Mouse (Mus musculus) retina, postnatal 7 days (tissue): Measurements from ENCODE around the gene Ncor1.
"Not testable (repeated sequence)": the region's sequence is repeated elsewhere in the genome, so short reads cannot be mapped to it uniquely, and the experiment has no call there.

Source experiments
- DNase-seq: peaks from one replicate; pipeline ENCODE4 v3.0.0-alpha.2; 2012; ENCODE audit warnings: low read depth, low spot score

Ncor1 gene

DNA sequence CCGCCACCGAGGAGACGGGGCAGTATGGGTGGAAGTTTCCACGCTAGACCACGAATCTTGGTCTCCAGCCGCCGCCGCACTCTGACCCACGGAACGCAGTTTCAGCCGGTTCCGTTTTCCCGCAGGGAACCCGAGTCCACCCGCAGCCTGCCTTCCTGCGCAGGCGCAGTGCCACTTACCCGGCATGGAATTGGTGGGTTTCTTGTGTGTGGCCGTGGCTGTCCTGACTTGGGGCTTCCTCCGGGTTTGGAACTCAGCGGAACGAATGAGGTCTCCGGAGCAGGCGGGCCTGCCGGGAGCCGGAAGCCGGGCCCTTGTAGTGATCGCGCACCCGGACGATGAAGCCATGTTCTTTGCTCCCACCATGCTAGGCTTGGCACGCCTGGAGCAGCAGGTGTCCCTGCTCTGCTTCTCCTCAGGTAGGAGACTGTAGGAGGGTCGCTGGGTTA, at the start of gene Ncor1, which contains the start of gene Pigl:
Ncor1 (minus strand) TSS at position 266 of the 449 bp plus-strand sequence.
Pigl (plus strand) TSS at position 185 of the 449 bp plus-strand sequence.
- peak; percentile 56 for DNase-seq

DNA sequence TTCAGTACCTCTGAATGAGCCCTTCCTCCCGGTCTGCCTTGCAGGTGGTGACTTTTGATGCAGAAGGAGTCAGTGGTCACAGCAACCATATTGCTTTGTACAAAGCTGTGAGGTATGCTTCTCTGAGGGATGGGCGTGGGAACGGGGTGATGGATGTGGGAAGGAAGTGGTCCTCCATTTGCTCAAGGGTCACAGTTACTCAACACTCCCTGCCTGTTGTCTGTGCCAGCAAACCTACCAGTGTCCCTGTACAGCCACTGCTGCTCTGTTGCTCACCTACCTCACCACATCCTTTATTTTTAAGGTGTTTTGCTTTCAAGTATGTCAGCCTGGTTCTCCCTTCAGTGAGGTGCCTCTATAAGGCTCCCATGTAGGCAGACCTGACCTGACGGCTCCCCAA, 49.3 kb upstream of the Ncor1 start:
- no peak for DNase-seq

DNA sequence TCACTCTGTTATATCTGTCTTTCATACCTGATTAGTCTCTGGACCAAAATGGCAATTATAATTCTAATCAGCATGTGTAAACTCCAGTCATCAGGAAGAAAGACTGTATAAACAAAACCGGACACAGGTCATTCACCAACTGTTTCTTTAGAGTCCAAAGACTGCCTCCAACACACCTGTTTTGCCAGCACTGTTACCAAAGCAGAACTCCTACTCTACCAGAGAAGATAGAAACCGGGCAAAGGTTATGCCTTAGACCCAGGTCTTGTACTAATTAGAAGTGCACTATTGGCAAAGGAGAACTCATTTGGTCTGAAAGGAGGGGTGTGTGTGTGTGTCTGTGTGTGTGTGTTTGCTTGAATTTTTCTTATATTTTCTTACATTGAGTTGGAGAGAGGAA, 42.2 kb upstream of the Ncor1 start:
- DNase-seq, result no peak

DNA sequence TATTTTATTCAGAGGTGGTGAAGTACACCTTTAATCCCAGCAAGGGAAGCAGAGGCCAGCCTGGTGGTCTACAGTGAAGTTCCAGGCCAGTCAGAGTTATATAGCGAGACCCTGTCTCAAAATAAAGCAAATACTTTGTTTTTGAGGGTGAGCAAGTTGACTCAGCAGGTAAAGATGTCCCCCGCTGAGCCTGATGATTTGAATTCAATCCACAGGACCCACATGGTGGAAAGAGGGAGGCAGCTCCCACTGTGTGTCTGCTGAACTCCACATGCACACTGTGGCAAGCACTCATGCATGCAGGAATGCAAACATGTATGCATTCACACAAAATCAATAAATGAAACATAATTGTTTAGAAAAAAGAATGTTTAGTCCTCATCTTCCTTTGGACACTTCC, 40.5 kb upstream of the Ncor1 start:
- no peak for DNase-seq

DNA sequence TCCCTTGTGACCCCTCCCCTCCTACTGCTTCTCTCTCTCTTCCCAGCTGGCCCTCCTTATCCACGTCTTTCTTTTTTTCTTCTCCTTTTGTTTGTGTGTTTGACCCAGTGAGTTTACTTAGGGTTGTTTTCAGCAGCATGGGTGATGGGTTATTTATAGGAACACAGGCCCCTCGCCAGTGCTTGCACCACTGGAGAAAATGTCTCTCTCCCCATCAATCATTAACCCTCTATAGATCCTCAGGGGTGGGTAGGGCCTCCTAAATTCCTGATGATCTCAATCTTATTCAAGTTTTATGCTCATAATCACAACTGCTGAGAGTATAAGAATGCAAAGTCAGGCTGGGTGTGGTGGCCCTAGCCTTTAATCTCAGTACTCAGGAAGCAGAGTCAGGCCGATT, 38.8 kb upstream of the Ncor1 start:
- no peak for DNase-seq

DNA sequence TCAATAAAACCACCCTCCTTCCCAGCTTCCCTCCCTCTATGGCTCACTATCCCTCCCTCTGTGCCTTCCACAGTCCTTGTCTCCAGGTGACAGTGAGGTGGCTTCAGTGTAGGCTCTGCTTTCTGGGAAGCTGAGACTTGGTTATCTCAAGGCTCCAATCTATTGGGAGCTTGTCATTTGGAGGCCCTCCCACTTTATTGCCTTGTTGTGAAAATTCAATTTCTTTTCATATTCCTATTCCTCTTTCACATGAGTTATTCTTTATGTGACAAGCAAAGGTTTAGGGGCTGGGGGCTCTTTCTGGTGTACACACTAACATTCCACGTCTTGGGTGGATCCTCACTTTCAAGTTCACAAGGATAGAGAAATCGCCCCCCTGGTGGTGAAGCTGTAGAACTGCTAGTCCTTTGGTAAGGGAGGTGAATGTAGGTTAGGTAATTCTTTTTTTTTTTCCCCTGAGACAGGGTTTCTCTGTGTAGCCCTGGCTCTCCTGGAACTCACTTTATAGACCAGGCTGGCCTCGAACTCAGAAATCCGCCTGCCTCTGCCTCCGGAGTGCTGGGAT, 37.9 kb upstream of the Ncor1 start:
- DNase-seq, result peak; percentile 27

DNA sequence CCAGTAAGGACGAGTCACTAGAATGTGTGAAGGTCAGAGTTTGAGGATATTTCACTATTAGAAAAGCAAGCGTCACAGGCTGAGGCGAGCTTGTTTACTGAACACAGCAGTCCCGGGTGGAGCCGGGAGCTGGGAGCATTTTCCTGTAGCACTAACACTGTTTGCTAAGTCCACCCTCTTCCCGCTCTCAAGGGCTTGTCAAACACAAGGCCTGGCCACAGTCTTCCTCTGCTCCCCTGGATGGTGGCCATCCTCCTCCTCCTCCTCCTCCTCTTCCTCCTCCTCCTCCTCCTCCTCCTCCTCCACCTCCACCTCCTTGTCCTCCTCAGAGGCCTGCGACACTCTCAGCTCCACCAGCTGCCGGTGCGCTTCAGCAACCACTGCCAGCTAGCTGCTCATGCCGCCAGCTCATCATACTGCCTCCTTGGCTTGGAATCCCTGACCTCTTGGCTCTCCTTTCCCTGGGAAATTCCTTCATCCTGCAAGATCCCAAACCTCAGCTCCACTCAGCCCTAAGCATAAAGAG, 37.0 kb upstream of the Ncor1 start:
- no peak for DNase-seq

DNA sequence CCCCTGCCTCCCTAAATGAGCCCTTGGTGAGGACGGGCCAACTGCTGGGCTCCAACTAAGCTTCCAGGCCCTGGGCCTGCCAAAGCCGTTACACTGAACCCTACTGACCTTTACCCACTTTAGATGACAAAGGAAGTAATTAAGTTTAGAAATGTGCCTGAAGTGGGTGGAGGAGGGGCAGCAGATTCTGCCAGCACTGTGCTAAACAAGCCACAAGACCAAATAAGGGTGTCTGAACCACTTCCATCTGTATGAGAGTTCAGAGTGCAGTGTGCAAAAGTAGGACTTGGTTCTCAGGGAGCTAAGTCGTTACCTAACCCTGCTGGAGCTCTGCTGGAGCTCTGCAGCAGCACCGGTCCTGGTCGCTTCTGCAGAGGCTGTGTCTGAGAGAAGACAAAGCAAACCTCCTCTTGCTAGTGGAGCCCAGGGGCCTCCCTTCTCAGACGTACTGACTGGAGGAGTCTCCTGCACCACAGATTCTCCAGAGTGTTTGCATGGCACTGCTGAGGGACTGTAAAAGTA, 36.5 kb upstream of the Ncor1 start:
- no peak for DNase-seq

DNA sequence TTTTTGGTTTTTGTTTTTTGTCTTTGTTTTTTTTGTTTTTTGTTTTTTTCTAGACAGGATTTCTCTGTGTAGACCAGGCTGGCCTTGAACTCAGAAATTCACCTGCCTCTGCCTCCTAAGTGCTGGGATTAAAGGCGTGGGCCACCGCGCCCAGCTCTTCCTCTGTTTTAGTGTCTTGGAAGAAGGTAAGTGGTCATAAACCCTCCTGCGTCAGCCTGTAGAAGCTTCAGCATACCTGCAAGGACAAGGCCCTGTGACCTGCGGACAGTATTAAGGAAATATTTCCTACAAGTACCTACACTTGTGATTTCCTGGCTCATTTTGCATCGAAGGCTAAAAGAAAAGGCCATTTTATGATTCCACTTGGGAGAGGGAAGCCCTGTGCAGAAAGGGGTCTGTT, 35.4 kb upstream of the Ncor1 start:
- DNase-seq, result no peak

DNA sequence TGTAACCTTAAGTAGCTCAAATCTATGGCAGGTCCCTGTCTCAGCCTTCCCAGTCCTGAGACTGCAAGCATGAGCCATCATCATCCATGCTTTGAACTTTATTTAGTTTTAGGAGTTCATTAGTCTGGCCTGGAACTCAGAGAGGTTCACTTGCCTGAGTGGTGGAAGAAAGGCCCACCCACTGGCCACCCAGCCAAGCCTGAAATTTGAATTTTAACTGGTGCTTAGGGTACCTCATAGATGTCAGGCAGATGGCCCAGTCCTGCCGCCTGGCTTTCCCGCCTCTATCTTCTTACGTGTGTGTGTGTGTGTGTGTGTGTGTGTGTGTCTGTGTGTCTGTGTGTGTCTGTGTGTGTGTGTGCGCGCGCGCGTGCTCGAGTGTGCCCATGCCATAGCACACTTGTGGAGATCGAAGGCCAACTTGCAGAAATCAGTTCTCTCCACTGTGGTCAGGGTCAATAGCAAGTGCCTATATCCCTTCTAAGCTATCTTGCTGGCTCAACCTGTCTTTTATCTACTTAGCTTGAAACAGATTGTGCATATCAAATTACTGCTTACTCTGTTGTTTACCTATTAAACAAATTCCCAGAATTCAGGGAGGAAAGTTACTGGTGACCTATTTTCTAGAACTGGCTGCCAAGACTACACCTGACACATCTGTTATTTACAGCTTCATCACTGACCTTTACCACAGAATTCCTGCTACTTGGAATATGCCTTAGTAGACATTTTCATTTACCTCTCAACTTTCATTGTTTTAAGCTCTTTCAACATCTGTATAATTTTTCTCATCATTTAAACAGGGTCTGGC, 29.4 kb upstream of the Ncor1 start:
- no peak for DNase-seq

DNA sequence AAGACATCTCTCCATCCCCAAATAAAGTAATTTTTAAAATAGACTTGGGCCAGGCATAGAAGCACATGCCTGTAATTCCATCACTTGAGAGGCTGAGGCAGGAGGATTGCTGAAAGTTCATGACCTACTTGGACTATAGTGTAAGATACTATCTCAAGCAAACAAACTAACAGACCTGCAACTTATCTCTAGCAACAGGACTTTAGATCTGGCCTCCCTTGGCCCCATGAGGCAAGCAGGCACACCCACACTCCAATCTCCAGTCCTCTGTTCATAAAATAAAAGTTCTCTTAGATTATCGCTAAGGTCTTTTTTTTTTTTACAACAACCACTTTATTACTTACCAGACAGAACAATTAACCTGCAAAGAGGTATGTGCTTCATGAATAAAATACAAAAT, 28.6 kb upstream of the Ncor1 start:
- DNase-seq, result no peak

DNA sequence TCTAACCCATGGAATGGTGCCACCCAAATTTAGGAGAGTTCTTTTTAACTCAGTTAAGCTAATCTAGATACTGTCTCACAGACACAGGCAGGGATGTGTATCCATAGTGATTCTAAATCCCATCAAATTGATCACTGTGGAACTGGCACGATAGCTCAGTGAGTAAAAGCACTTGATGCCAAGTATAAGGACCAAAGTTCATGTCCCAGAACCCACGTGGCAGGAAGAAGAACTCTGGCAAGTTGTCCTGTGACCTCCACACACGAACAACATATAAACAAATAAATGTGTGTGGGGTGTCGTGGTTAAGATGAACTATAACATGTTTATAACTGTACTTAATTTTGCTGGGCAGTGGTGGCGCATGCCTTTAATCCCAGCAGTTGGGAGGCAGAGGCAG, 21.2 kb upstream of the Ncor1 start:
- DNase-seq, result no peak

DNA sequence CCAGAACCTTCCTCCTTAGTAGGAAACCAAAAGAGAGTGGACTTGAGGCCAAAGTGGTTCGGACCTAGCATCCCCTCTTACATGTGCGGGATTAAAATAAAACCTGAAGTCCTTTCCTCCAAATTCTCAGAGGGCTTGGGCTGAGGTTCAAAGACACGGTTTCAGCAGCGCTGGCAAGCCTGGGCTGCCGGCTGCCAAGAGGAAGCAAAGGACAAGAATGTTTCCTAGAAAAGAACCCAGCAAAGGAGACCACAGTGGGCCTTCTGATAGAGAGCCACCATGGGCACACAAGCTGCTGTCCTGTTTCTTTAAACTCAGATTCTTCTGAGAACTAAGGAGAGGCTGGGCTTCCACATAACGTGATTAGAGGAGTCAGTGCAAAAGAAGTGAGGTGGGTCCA, 20.6 kb upstream of the Ncor1 start:
- no peak for DNase-seq

DNA sequence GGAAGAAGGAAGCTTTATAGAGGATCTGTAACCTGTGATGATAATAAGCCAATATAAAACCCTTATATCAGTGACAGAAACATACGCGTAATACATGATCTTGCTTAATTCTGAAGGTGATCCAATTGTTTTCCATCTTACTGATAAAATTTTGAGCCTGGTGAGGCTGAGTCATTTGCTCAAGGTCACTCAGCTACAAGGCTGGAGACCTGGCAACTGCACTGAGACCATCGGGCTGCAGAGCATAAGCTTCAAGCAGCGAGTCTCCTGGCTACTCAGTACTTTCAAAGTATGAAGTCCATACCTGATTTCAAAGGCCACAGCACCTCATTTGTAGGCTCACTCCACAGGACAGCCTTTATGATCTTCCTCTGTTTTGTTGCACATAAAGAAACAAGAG, 17.8 kb upstream of the Ncor1 start:
- DNase-seq, result no peak

DNA sequence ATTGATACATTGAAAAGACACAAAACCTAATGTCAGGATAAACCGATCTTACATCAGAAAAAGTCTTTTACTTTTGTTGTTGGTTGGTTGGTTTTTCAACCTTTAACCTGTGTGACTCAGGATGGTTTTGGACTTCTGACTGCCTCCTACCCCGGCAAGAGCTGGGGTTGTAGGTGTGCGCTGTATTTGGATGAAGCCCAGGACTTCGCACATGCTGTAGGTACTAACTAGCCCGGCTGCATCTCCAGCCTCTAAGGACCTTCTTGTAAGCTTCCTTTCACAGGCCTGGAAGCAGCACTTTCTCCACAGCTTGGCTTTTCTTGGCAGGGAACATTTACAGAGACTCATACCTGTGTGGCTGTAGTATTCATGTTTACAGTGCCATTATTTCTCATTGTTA, 15.2 kb upstream of the Ncor1 start:
- no peak for DNase-seq

DNA sequence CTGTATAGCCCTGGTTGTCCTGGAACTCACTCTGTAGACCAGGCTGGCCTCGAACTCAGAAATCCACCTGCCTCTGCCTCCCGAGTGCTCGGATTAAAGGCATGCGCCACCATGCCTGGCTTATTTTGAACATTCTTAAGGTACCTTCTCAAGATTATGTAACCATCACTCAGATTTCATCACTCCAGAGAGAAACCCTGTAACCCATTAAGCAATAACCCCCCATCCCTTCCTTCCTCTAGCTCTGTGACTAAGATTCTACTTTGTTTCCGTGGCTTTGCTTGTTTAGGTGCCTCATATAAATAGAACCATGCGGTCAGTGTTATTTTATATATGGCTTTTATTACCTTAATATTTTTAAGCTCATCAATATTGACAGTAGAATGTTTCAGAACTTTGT, 12.1 kb upstream of the Ncor1 start:
- no peak for DNase-seq

DNA sequence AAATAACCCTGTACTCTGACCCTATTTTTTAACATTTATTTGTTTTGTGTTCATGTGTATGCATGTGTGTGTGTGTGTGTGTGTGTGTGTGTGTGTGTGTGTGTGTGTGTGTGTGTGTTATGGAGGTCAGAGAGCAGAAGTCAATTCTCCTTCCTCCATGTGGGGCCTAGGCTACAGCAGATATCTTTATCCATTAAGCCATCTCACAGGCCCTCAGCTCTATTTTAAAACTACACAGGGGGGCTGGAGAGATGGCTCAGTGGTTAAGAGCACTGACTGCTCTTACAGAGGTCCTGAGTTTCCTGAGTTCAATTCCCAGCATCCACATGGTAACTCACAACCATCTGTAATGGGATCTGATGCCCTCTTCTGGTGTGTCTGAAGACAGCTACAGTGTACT, 8.9 kb upstream of the Ncor1 start:
- DNase-seq, result not testable (repeated sequence)

DNA sequence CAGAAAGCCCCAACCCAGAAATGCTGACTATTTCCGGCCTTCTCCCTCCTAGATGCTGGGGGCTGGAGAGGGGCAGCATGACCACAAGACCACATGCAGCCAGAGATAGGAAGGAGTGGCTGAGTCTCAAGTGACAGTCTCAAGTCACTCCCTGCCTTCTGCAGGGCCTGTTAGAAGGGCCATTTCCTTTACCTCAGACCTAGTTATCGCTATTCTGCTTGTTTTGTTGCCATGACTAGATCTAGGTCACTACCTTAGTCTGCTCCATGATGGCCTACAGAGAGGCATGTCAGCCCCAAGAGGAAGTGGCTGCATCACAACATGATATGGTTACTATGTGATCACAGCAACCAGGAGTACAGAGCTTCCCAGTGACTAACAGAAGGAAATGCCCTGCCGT, 8.2 kb upstream of the Ncor1 start:
- no peak for DNase-seq

DNA sequence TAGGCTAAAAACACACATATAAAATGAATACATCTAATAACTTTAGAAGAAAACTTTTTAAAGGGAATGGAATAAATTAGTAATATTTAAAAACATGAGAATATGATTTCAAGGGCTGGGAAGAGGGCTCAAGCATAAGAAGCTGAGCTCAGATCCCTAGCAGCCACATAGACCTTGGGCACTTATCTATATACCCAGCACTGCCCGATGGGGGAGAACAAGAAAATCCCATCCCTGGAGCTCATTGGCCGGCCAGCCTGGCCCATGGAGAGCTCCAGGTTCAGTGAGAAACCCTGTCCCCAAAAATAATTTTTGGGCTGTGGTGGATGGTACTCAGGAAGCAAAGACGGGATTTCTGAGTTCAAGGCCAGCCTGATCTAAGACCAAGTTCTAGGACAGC, 7.5 kb upstream of the Ncor1 start:
- DNase-seq, result no peak

DNA sequence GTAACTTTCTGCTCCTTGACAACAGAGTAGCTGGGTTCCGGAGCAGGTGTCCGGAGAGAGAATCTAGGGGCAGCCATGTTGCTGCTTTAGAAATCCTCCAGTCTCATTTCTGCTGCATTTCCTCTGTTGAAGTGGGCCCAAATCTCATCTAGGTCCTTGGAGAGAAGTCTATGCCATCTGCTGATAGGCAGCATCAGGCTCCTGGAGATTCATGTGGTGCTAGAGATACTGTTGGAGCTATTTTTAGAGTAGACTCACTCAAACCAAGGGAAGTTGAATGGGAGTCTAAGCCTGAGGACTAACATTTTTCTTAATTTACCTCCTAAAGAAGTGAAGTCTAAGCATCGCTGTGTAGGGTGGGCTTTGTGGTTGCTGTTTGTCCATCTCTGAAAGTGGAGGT, 6.4 kb upstream of the Ncor1 start:
- DNase-seq, result no peak

DNA sequence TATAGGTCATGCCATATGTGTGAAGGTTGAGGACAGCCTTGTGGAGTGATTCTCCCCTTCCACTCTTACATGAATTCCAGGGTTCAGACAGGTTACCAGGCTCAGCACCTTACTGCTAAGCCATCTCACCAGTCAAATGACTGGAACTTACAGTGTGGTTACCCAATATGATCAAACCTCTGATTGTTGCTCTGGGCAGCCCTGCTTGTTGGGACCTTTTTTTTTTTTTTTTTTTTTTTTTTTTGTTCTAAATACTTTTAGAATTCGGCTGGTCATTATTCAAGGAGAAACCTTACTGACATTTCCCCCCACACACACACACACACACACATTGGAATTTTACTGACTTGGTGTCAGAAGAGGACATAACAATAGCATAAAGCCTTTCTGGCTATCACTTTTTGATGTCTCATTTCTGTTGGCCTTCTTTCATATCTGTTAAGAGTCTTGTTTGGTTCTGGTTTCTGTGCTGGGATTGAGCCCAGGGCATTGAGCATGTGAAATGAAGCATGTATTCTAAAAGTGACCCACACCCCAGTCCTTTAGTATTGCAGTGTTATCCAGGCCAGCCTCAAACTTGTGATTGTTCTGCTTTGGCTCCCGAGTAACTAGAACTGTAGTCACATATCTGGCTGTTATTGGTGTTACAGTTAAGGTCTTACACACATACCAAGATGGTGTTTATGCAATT, 5.0 kb upstream of the Ncor1 start:
- DNase-seq, result no peak

DNA sequence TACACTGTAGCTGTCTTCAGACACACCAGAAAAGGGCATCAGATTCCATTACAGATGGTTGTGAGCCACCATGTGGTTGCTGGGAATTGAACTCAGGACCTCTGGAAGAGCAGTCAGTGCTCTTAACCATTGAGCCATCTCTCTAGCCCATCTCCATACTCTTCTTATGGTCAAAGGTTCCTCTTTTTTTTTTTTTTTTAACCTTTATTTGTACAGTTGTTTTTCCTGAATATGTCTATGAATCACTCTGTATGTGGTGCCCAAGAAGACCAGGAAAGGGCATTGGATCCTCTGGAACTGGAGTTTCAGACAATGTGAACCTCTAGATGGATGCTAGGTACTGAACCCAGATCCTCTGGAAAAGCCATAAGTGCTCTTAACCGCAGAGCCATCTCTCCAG, 4.2 kb upstream of the Ncor1 start:
- DNase-seq, result not testable (repeated sequence)
